Mouse (Mus musculus) testis, postnatal 14 days (tissue): ENCODE measurements around the gene Speer3.
"Not testable (repeated sequence)": the region's sequence is repeated elsewhere in the genome, so short reads cannot be mapped to it uniquely, and the experiment has no call there.

ENCODE experiments used
- DNase-seq: peaks from one replicate; pipeline ENCODE4 v3.0.0; 2021; ENCODE audit warnings: low spot score

The Speer3 gene

GRCm38 (mm10) chr5:13791319-13791718, at the start of gene Speer3:
Gene Speer3 (plus strand): TSS chr5:13791619.
- DNase-seq, result no peak

GRCm38 (mm10) chr5:13810496-13810895, 19.1 kb downstream of the Speer3 start:
- not testable (repeated sequence) for DNase-seq

GRCm38 (mm10) chr5:13825108-13825507, 33.7 kb downstream of the Speer3 start:
- no peak for DNase-seq

GRCm38 (mm10) chr5:13826708-13827107, 35.3 kb downstream of the Speer3 start:
- DNase-seq, result no peak

GRCm38 (mm10) chr5:13844317-13844716, 52.9 kb downstream of the Speer3 start:
- no peak for DNase-seq
